Mouse (Mus musculus) embryonic fibroblast, embryonic 13.5 days (primary cell): ENCODE measurements around the gene Hist1h4f.
"Not testable (repeated sequence)": the region's sequence is repeated elsewhere in the genome, so short reads cannot be mapped to it uniquely, and the experiment has no call there.

ENCODE experiments used
- CTCF ChIP-seq: IDR thresholded peaks from 2 replicates; pipeline ENCODE4 v1.5.1; 2011; ENCODE audit warnings: mild to moderate bottlenecking, control low read depth, low read length, moderate library complexity, borderline replicate concordance; ENCODE audit not compliant: insufficient read depth
- POLR2A ChIP-seq: IDR thresholded peaks from 2 replicates; pipeline ENCODE4 v1.6.1; 2011; ENCODE audit warnings: low read depth, mild to moderate bottlenecking, control low read depth, low read length, moderate library complexity

- peak; percentile 69; the same call in 1 of the 2 replicates for TF ChIP-seq POLR2A
- TF ChIP-seq CTCF = not testable (repeated sequence)
Observed at GRCm38 (mm10) chr13:23573898-23574524, 22.6 kb upstream of the Hist1h4f start, which contains the start of the genes Hist1h2bf and Hist1h2ad.
